Mouse (Mus musculus) hindbrain, postnatal 0 days (tissue): ENCODE results near the gene Acads. TPM values are rescaled to one million over a fixed set of nuclear protein-coding genes. Genes with fewer than 3 reads are reported as not detected.

ENCODE experiments used
- ATAC-seq: fragments of 200-750 bp; cut with Nextera tagmentation; 2 replicates; pipeline ENCODE4 v1.8.0; 2017; ENCODE audit warnings: mild to moderate bottlenecking, moderate TSS enrichment, moderate library complexity
- DNase-seq: peaks from one replicate; pipeline ENCODE4 v3.0.0-alpha.2; 2015; ENCODE audit warnings: low spot score
- H3K27ac ChIP-seq: fragments of 300-500 bp; sonication (generic); 2 replicates; pipeline ENCODE4 v1.5.1; 2014; ENCODE audit warnings: mild to moderate bottlenecking
- H3K27me3 ChIP-seq: fragments of 300-500 bp; sonication (generic); 2 replicates; pipeline ENCODE4 v1.6.1; 2014; ENCODE audit warnings: low read length, mixed read lengths; ENCODE audit not compliant: insufficient read depth
- H3K36me3 ChIP-seq: fragments of 300-500 bp; sonication (generic); 2 replicates; pipeline ENCODE4 v1.6.1; 2014; ENCODE audit warnings: low read length, mixed read lengths; ENCODE audit not compliant: insufficient read depth
- H3K4me1 ChIP-seq: fragments of 300-500 bp; sonication (generic); 2 replicates; pipeline ENCODE4 v1.6.1; 2014; ENCODE audit warnings: antibody characterized with exemption, low read length, mixed read lengths; ENCODE audit not compliant: insufficient read depth
- H3K4me2 ChIP-seq: fragments of 300-500 bp; sonication (generic); 2 replicates; pipeline ENCODE4 v1.6.1; 2014; ENCODE audit warnings: low read depth, mild to moderate bottlenecking, low read length, moderate library complexity, mixed read lengths
- H3K4me3 ChIP-seq: fragments of 300-500 bp; sonication (generic); 2 replicates; pipeline ENCODE4 v1.5.1; 2014; ENCODE audit warnings: low read length
- H3K9ac ChIP-seq: fragments of 300-500 bp; sonication (generic); replicated peaks from 2 replicates; pipeline ENCODE4 v1.6.1; 2014; ENCODE audit warnings: mild to moderate bottlenecking, low read length, moderate library complexity, mixed read lengths
- H3K9me3 ChIP-seq: fragments of 300-500 bp; sonication (generic); 2 replicates; pipeline ENCODE4 v1.6.1; 2016; ENCODE audit warnings: low read length, mixed read lengths
- CTCF ChIP-seq: IDR thresholded peaks from 2 replicates; pipeline ENCODE4 v1.5.1; 2016; ENCODE audit warnings: antibody characterized with exemption, control low read depth, low read depth
- WGBS: fragments of 180-500 bp; shearing (Covaris S2); extraction: QIAGEN DNeasy Blood & Tissue Kit; methylation state at CpG from one replicate; pipeline ENCODE4 v1.1.7; 2014; 5-methylcytosine and 5-hydroxymethylcytosine counted together
- polyA plus RNA-seq: library from polyadenylated mRNA; unstranded; fragments of >200 nt; fragmentation: Nextera tagmentation; extraction: Ambion mirVana; gene quantifications from 2 replicates; pipeline ENCODE4 v1.2.1, GENCODE M21; 2015
- total RNA-seq: library from RNA; depleted of rRNA; stranded (reverse); fragments of >200 nt; gene quantifications from 2 replicates; pipeline ENCODE4 v1.2.3, GENCODE M21; 2014

Gene Acads
- total and polyA plus RNA-seq, 2 experiments from 2014 or later: 22.1 to 32.5 TPM

- H3K36me3 ChIP-seq: peaks cover 48% of the 10 kb centered on the region
Measured at GRCm38 (mm10) chr5:115126578-115127312, 7.6 kb upstream of the Acads start.

DNA sequence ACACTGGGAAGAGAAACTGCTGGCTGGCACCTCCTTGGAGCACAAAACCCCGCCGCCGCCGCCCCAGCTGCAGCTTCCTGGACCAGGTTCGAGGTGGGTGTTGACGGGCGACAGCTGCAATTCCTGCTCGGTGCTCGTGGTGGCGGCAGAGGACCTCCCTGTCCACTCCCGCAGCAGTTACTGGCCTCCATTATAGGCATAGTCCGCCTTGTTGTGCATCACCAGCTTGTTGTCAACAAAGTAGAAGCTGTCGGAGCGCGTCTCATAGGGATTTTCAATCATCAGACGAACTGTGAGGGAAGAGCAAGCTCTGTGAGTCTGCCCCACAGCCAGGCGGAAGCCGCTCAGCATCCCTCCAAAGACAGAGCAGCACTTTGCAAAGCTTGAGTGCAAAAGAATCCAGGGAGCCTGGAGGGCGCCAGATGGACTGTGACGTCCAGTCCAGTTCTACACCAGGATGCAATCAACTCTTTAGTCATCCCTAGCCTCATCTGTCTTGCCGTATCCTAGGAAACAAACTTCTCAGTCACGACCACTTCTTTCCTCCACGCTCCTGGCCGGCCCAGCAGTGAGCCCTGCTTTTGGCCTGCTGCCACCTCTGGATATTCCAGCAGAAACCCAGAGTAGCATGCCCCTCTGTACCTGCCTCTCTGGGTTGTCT, 6.2 kb upstream of the Acads start:
- TF ChIP-seq CTCF: peak; percentile 96
- no peaks in the 10 kb centered on the region for H3K27me3 ChIP-seq
- peak; percentile 90 for DNase-seq
- WGBS: 8% methylated on average over 24 of the region's 24 CpGs
- ATAC-seq: peak; percentile 80
- peak overlapping the region; percentile 67; the same call in 1 of the 2 replicates for H3K27ac ChIP-seq
- H3K4me1 ChIP-seq: 0 out of 2 replicates have a peak, but pooled peaks cover 3% of the 10 kb centered on the region
- peaks cover 43% of the 10 kb centered on the region for H3K36me3 ChIP-seq
- no peak overlapping the region for H3K9ac ChIP-seq
- no peaks in the 10 kb centered on the region for H3K9me3 ChIP-seq
- H3K4me2 ChIP-seq: peak overlapping the region; percentile 18; the same call in 1 of the 2 replicates
- H3K4me3 ChIP-seq: no peak overlapping the region

More at GRCm38 (mm10) chr5:115126578-115127312, 7.6 kb upstream of the Acads start:
- 84% methylated on average over 28 of the region's 28 CpGs for WGBS
- no peak for ATAC-seq
- no peak for DNase-seq
- no peak overlapping the region for H3K4me3 ChIP-seq
- 0 out of 2 replicates have a peak, but pooled peaks cover 3% of the 10 kb centered on the region for H3K4me1 ChIP-seq
- H3K4me2 ChIP-seq: no peak overlapping the region
- no peak overlapping the region for H3K27ac ChIP-seq
- no peak overlapping the region for H3K9ac ChIP-seq
- TF ChIP-seq CTCF: no peak
- H3K9me3 ChIP-seq: no peaks in the 10 kb centered on the region
- no peaks in the 10 kb centered on the region for H3K27me3 ChIP-seq

DNA sequence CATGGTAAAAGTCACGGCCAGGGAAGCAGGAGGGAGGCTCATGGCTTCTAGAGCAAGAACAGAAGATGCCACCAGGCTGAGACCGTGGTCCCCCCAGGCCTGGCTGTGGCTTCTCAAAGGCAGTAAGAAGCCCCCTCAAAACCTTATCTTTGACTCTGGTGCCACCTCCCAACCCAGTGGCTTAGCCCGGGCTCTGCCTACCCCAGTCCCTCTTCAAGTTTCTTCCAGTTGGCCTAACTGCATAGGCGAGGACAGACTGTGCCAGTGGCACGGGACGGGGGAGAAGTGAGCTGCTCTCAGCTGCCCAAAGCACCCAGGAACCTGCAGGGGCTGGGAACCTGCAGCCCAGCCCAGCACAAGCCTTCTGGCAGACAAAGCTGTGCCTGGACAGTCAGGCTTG, 5.5 kb upstream of the Acads start:
- WGBS: 93% methylated on average over 6 of the region's 6 CpGs
- Histone ChIP-seq H3K27ac (peak overlapping the region; percentile 67; the same call in 1 of the 2 replicates), H3K9ac (no peak overlapping the region), H3K9me3 (no peaks in the 10 kb centered on the region), H3K27me3 (no peaks in the 10 kb centered on the region), H3K4me2 (no peak overlapping the region), H3K4me3 (no peak overlapping the region), H3K36me3 (peaks cover 37% of the 10 kb centered on the region), H3K4me1 (0 out of 2 replicates have a peak, but pooled peaks cover 3% of the 10 kb centered on the region)
- TF ChIP-seq CTCF: no peak
- no peak for DNase-seq
- ATAC-seq: 0 out of 2 replicates have a peak, but pooled peaks have one; percentile 16

GRCm38 (mm10) chr5:115120978-115121377, 1.8 kb upstream of the Acads start:
- Histone ChIP-seq H3K4me2 (no peak overlapping the region), H3K4me3 (no peak overlapping the region), H3K27ac (no peak overlapping the region), H3K9me3 (no peaks in the 10 kb centered on the region), H3K4me1 (0 out of 2 replicates have a peak, but pooled peaks cover 3% of the 10 kb centered on the region), H3K36me3 (peaks cover 10% of the 10 kb centered on the region; the same call in 1 of the 2 replicates), H3K9ac (no peak overlapping the region), H3K27me3 (no peaks in the 10 kb centered on the region)
- DNase-seq (peak; percentile 47), ATAC-seq (no peak)
- no peak for TF ChIP-seq CTCF
- WGBS: 68% methylated on average over 5 of the region's 5 CpGs

- H3K9me3 ChIP-seq: no peaks in the 10 kb centered on the region
- 96% methylated on average over 13 of the region's 13 CpGs for whole genome bisulfite sequencing
- ATAC-seq: no peak
Measured at GRCm38 (mm10) chr5:115117467-115117866, 1.7 kb downstream of the Acads start.

GRCm38 (mm10) chr5:115116426-115116825, 2.7 kb downstream of the Acads start:
- H3K9me3 ChIP-seq: no peaks in the 10 kb centered on the region
- no peak overlapping the region for H3K4me2 ChIP-seq
- no peak overlapping the region for H3K27ac ChIP-seq
- no peaks in the 10 kb centered on the region for H3K4me1 ChIP-seq
- ATAC-seq: no peak
- no peaks in the 10 kb centered on the region; the same call in 1 of the 2 replicates for H3K36me3 ChIP-seq
- H3K9ac ChIP-seq: no peak overlapping the region
- H3K27me3 ChIP-seq: no peaks in the 10 kb centered on the region
- TF ChIP-seq CTCF: no peak
- H3K4me3 ChIP-seq: no peak overlapping the region
- DNase-seq: no peak
- WGBS: 93% methylated on average over 3 of the region's 3 CpGs

More at GRCm38 (mm10) chr5:115117467-115117866, 1.7 kb downstream of the Acads start:
- no peaks in the 10 kb centered on the region for H3K4me1 ChIP-seq
- no peak overlapping the region for H3K4me2 ChIP-seq
- no peaks in the 10 kb centered on the region; the same call in 1 of the 2 replicates for H3K36me3 ChIP-seq
- DNase-seq: no peak
- H3K27ac ChIP-seq: no peak overlapping the region
- H3K9ac ChIP-seq: no peak overlapping the region
- no peak for TF ChIP-seq CTCF
- no peak overlapping the region for H3K4me3 ChIP-seq
- no peaks in the 10 kb centered on the region for H3K27me3 ChIP-seq
